Mouse (Mus musculus): ENCODE measurements around the gene Aox3.

GRCm38 (mm10) chr1:58194317-58194716, 81.4 kb downstream of the Aox3 start:
- TF ChIP-seq POLR2A (IDR thresholded peaks at IDR 0.05; ENCODE audit: insufficient read depth, low read depth, low read length), result no peak
- no peak for TF ChIP-seq CTCF (IDR thresholded peaks at IDR 0.05)

Measured in heart, adult 2 months (tissue).